Mouse (Mus musculus) CH12.LX (cell line): Measurements from ENCODE around the gene Lrrc75b. TPM values are rescaled to one million over a fixed set of nuclear protein-coding genes. Genes with fewer than 3 reads are reported as not detected.

Experiments
- DNase-seq: peaks from one replicate; pipeline ENCODE4 v3.0.0-alpha.2; 2013; ENCODE audit errors: extremely low read depth
- H3K27ac ChIP-seq: 2 replicates; pipeline ENCODE4 v1.5.1; 2012; ENCODE audit warnings: low read depth, mild to moderate bottlenecking, control low read depth, moderate library complexity; ENCODE audit not compliant: insufficient read depth
- H3K27me3 ChIP-seq: replicated peaks from 2 replicates; pipeline ENCODE3; 2012; ENCODE audit warnings: inconsistent platforms
- H3K36me3 ChIP-seq, 2 experiments: replicated peaks in 1 of 2; 2 replicates each; pipeline versions ENCODE3 to v1.6.1; 2012; ENCODE audit warnings: inconsistent platforms in 1 of 2, low read length in 1 of 2, mild to moderate bottlenecking in 1 of 2, mixed read lengths in 1 of 2, moderate library complexity in 1 of 2; ENCODE audit not compliant: control insufficient read depth in 1 of 2, insufficient read depth in 1 of 2
- H3K4me1 ChIP-seq, 2 experiments: 2 replicates each; pipeline ENCODE4 v1.6.1; 2012; ENCODE audit warnings: inconsistent platforms in 1 of 2, moderate library complexity in 1 of 2; ENCODE audit not compliant: insufficient read depth in 2 of 2, control insufficient read depth in 1 of 2
- H3K4me2 ChIP-seq: 2 replicates; pipeline ENCODE4 v1.6.1; 2012; ENCODE audit warnings: low read depth, mild to moderate bottlenecking, control low read depth; ENCODE audit not compliant: poor library complexity, insufficient read depth, severe bottlenecking
- H3K4me3 ChIP-seq, 3 experiments: fragments of 150-350 bp in 1 of 3; sonication (generic) in 1 of 3; replicated peaks in 1 of 3; 2 replicates each; pipeline versions ENCODE3 to v1.5.1; 2011 to 2012; ENCODE audit warnings: low read depth in 2 of 3, low read length in 2 of 3, mild to moderate bottlenecking in 2 of 3, moderate library complexity in 2 of 3, control low read depth in 1 of 3, improper control_type of control experiment in 1 of 3, inconsistent platforms in 1 of 3, mixed read lengths in 1 of 3; ENCODE audit not compliant: poor library complexity in 1 of 3
- H3K79me2 ChIP-seq: replicated peaks from 2 replicates; pipeline ENCODE4 v1.6.1; 2012; ENCODE audit warnings: mild to moderate bottlenecking, moderate library complexity; ENCODE audit not compliant: control insufficient read depth, poor library complexity, insufficient read depth, severe bottlenecking; ENCODE audit errors: extremely low read depth
- H3K9ac ChIP-seq: 2 replicates; pipeline ENCODE4 v1.6.1; 2012; ENCODE audit warnings: low read depth, mild to moderate bottlenecking, control low read depth, moderate library complexity; ENCODE audit not compliant: insufficient read depth
- H3K9me3 ChIP-seq: replicated peaks from 2 replicates; pipeline ENCODE3; 2012; ENCODE audit warnings: low read length, inconsistent platforms, mixed read lengths
- BHLHE40 ChIP-seq: IDR thresholded peaks from 2 replicates; pipeline ENCODE4 v1.6.1; 2011; ENCODE audit warnings: mild to moderate bottlenecking, low read depth, low read length, improper control_type of control experiment
- CHD1 ChIP-seq: IDR thresholded peaks from 2 replicates; pipeline ENCODE4 v1.6.1; 2012; ENCODE audit warnings: low read depth, low read length, improper control_type of control experiment, inconsistent platforms
- CTCF ChIP-seq, 2 experiments: IDR thresholded peaks in 1 of 2; conservative IDR thresholded peaks in 1 of 2; 2 replicates each; pipeline ENCODE4 v1.5.1; 2011 to 2012; ENCODE audit warnings: low read depth in 2 of 2, low read length in 2 of 2, improper control_type of control experiment in 1 of 2, inconsistent platforms in 1 of 2, mild to moderate bottlenecking in 1 of 2, moderate library complexity in 1 of 2
- E2F4 ChIP-seq: IDR thresholded peaks from 2 replicates; pipeline ENCODE4 v1.6.1; 2011; ENCODE audit warnings: low read depth, low read length, improper control_type of control experiment; ENCODE audit not compliant: insufficient replicate concordance
- EP300 ChIP-seq: IDR thresholded peaks from 2 replicates; pipeline ENCODE4 v1.6.1; 2011; ENCODE audit warnings: low read length, improper control_type of control experiment
- GABPA ChIP-seq: IDR thresholded peaks from 2 replicates; pipeline ENCODE4 v1.6.1; 2012; ENCODE audit warnings: low read depth, low read length, improper control_type of control experiment, inconsistent platforms; ENCODE audit not compliant: insufficient replicate concordance
- HCFC1 ChIP-seq: IDR thresholded peaks from 2 replicates; pipeline ENCODE4 v1.6.1; 2012; ENCODE audit warnings: low read depth, mild to moderate bottlenecking, inconsistent platforms, low read length, improper control_type of control experiment
- JUN ChIP-seq: IDR thresholded peaks from 2 replicates; pipeline ENCODE4 v1.6.1; 2011; ENCODE audit warnings: low read depth, mild to moderate bottlenecking, low read length, improper control_type of control experiment, moderate library complexity; ENCODE audit not compliant: insufficient read depth
- JUND ChIP-seq: conservative IDR thresholded peaks from 2 replicates; pipeline ENCODE4 v1.6.1; 2011; ENCODE audit warnings: low read depth, low read length, improper control_type of control experiment
- KAT2A ChIP-seq: IDR thresholded peaks from 2 replicates; pipeline ENCODE4 v1.6.1; 2012; ENCODE audit warnings: low read length, improper control_type of control experiment, inconsistent platforms; ENCODE audit not compliant: insufficient replicate concordance
- MAX ChIP-seq: IDR thresholded peaks from 2 replicates; pipeline ENCODE4 v1.6.1; 2011; ENCODE audit warnings: low read length, improper control_type of control experiment
- MAZ ChIP-seq: IDR thresholded peaks from 2 replicates; pipeline ENCODE4 v1.6.1; 2012; ENCODE audit warnings: low read depth, mild to moderate bottlenecking, inconsistent platforms, low read length, improper control_type of control experiment, moderate library complexity
- MXI1 ChIP-seq: IDR thresholded peaks from 2 replicates; pipeline ENCODE4 v1.6.1; 2011; ENCODE audit warnings: mild to moderate bottlenecking, low read depth, low read length, improper control_type of control experiment
- PAX5 ChIP-seq: IDR thresholded peaks from 2 replicates; pipeline ENCODE4 v1.6.1; 2012; ENCODE audit warnings: low read length, inconsistent platforms, mixed read lengths
- POLR2A ChIP-seq: IDR thresholded peaks from 2 replicates; pipeline ENCODE4 v1.6.1; 2011; ENCODE audit warnings: low read depth, mild to moderate bottlenecking, improper control_type of control experiment, low read length
- POLR2AphosphoS2 ChIP-seq: IDR thresholded peaks from 2 replicates; pipeline ENCODE4 v1.6.1; 2011; ENCODE audit warnings: low read depth, low read length, improper control_type of control experiment
- RAD21 ChIP-seq: IDR thresholded peaks from 2 replicates; pipeline ENCODE4 v1.6.1; 2011; ENCODE audit warnings: low read depth, mild to moderate bottlenecking, low read length, improper control_type of control experiment, moderate library complexity
- RCOR1 ChIP-seq: conservative IDR thresholded peaks from 2 replicates; pipeline ENCODE4 v1.6.1; 2012; ENCODE audit warnings: low read depth, mild to moderate bottlenecking, inconsistent platforms, low read length, improper control_type of control experiment
- SIN3A ChIP-seq: IDR thresholded peaks from 2 replicates; pipeline ENCODE4 v1.6.1; 2012; ENCODE audit warnings: low read length, improper control_type of control experiment, inconsistent platforms
- SMC3 ChIP-seq: IDR thresholded peaks from 2 replicates; pipeline ENCODE4 v1.6.1; 2011; ENCODE audit warnings: low read depth, low read length, improper control_type of control experiment
- TBP ChIP-seq: conservative IDR thresholded peaks from 2 replicates; pipeline ENCODE4 v1.6.1; 2011; ENCODE audit warnings: low read depth, low read length, improper control_type of control experiment
- UBTF ChIP-seq: IDR thresholded peaks from 2 replicates; pipeline ENCODE4 v1.6.1; 2012; ENCODE audit warnings: low read depth, mild to moderate bottlenecking, inconsistent platforms, low read length, improper control_type of control experiment, moderate library complexity
- USF2 ChIP-seq: conservative IDR thresholded peaks from 2 replicates; pipeline ENCODE4 v1.6.1; 2011; ENCODE audit warnings: low read depth, low read length, improper control_type of control experiment
- ZNF384 ChIP-seq: IDR thresholded peaks from 2 replicates; pipeline ENCODE4 v1.6.1; 2012; ENCODE audit warnings: low read depth, low read length, improper control_type of control experiment, inconsistent platforms
- dilution Hi-C: fragments of 300-500 bp; cut with MboI; formaldehyde crosslinking; loops from 2 replicates; pipeline ENCODE4 v1.14.3; 2020; ENCODE audit warnings: low sequenced_read_pairs; ENCODE audit not compliant: extremely low pct_unique_long_range_greater_than_20kb, extremely low pct_ligation_motif_present
- in situ Hi-C: fragments of 300-500 bp; cut with MboI; formaldehyde crosslinking; loops from 3 replicates; pipeline ENCODE4 v1.14.3; 2019; ENCODE audit warnings: low sequenced_read_pairs, low pct_ligation_motif_present, low pct_unique_long_range_greater_than_20kb, mixed read lengths
- polyA plus RNA-seq: library from polyadenylated mRNA; unstranded; fragments of >175 nt; gene quantifications from 2 replicates; pipeline ENCODE4 v1.2.1, GENCODE M21; 2012; ENCODE audit warnings: low read depth; ENCODE audit not compliant: insufficient read length
- total RNA-seq, 2 experiments: library from RNA; depleted of rRNA; stranded (reverse); fragments of 300-350 nt in 1 of 2; fragments of >200 nt in 1 of 2; gene quantifications; 2 replicates each; pipeline ENCODE4 v1.2.3; 2012 to 2014

Lrrc75b gene
- total and polyA plus RNA-seq, 3 experiments: not detected

DNA sequence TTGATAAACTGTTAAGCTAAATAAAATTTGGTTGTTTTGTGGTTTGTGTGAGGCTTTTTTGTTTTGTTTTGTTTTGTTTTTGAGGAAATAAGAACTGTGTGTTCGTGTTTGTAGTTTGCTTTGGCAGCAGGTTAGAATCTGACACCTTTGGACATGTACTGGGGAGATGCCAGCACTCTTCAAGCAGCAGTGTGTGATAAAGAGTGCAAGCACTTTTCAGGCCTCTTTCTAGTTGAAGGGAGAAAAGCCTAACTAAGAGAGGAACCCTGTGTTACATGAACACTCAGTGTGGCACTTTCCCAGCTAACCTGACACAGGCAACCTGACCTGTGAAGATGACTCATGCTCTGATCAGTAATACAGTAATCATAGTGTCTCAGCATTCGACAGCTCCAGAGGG lies 24.7 kb downstream of the Lrrc75b start:
- Histone ChIP-seq H3K4me2 (no peak overlapping the region), H3K27ac (no peak overlapping the region), H3K9ac (no peak overlapping the region), H3K27me3 (no peaks in the 10 kb centered on the region), H3K36me3 (peaks cover 42 to 60% of the 10 kb centered on the region in 2 experiments), H3K4me1 (peaks cover 5 to 14% of the 10 kb centered on the region in 2 experiments), H3K4me3 (no peak overlapping the region), H3K9me3 (no peaks in the 10 kb centered on the region), H3K79me2 (peaks cover 12% of the 10 kb centered on the region)
- dilution Hi-C loops: no loop called here
- in situ Hi-C loops: no loop called here
- DNase-seq: no peak
- TF ChIP-seq TBP: no peak
- TF ChIP-seq RCOR1: no peak
- TF ChIP-seq UBTF: no peak
- TF ChIP-seq JUN: no peak

DNA sequence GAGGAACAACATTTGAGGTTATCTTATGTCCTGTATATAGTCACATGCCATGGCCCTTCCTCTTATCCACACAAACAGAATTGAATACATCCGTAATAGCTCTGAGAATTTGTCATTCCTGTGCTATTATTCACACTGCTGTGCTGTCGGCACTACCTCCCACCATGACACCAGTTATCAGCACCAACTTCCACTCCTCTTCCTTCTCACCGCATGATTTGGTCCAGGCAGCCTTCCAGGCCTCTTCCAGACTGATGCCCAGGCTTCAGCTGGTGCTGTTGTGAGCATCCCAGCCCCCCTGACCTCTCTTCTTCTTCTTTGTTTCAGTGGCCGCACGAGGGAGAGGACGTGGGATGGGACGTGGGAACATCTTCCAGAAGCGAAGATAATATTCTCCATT lies 25.2 kb downstream of the Lrrc75b start:
- Histone ChIP-seq H3K4me3 (no peak overlapping the region), H3K9me3 (no peaks in the 10 kb centered on the region), H3K4me2 (no peak overlapping the region), H3K9ac (no peak overlapping the region), H3K27me3 (no peaks in the 10 kb centered on the region), H3K27ac (no peak overlapping the region), H3K79me2 (peaks cover 12% of the 10 kb centered on the region)
- no peak for DNase-seq
- dilution Hi-C loops: no loop called here
- TF ChIP-seq CHD1 (no peak), MXI1 (no peak), MAZ (no peak), RCOR1 (no peak), USF2 (no peak), UBTF (no peak), POLR2A (no peak), RAD21 (no peak), EP300 (no peak)
- TF ChIP-seq, all 38 proteins: peak for 0
- Histone ChIP-seq H3K36me3 (peaks cover 42 to 63% of the 10 kb centered on the region in 2 experiments), H3K4me1 (peaks cover 10 to 19% of the 10 kb centered on the region in 2 experiments)
- in situ Hi-C loops: no loop called here

DNA sequence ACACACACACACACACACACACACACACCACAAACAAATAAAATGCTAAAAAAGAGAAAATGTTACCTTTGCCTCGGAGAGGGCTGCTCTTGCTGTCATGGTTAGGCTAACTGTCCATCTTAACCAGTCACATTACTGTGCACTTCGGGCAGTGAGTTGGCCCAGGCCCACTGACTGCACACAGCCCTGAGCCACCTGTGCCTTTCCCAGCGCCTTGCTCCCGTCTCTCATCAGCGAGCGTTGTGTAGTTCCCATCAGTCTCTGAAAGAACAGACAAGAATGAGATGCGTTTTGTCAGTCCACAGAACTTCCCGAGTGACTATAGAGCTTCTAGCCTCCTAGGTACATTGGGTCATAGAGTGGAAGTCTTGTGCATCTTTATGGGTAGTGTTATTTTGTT lies 25.9 kb downstream of the Lrrc75b start:
- no peak overlapping the region for H3K9ac ChIP-seq
- in situ Hi-C loops: no loop called here
- H3K4me2 ChIP-seq: no peak overlapping the region
- H3K27ac ChIP-seq: no peak overlapping the region
- dilution Hi-C loops: no loop called here
- H3K36me3 ChIP-seq: peaks cover 42 to 68% of the 10 kb centered on the region in 2 experiments
- no peaks in the 10 kb centered on the region for H3K27me3 ChIP-seq
- no peaks in the 10 kb centered on the region for H3K9me3 ChIP-seq
- peaks cover 14% of the 10 kb centered on the region for H3K79me2 ChIP-seq
- TF ChIP-seq GABPA: no peak
- TF ChIP-seq PAX5: no peak
- TF ChIP-seq E2F4: no peak
- no peak for TF ChIP-seq POLR2AphosphoS2
- no peak for TF ChIP-seq KAT2A
- no peak for TF ChIP-seq MAZ
- no peak for TF ChIP-seq CTCF (conservative IDR thresholded peaks at IDR 0.05 in 1 of 2, IDR thresholded peaks at IDR 0.05 in 1 of 2; ENCODE audit: low read depth in 2 of 2, low read length in 2 of 2)
- no peak for TF ChIP-seq BHLHE40
- no peak for TF ChIP-seq JUND
- TF ChIP-seq SIN3A: no peak
- TF ChIP-seq RAD21: no peak
- no peak for TF ChIP-seq RCOR1
- TF ChIP-seq MAX: no peak
- no peak for TF ChIP-seq SMC3
- TF ChIP-seq HCFC1: no peak
- no peak for TF ChIP-seq UBTF
- no peak for TF ChIP-seq ZNF384
- TF ChIP-seq MXI1: no peak
- TF ChIP-seq, all 38 proteins: peak for 0
- no peak overlapping the region for H3K4me3 ChIP-seq
- no peak for DNase-seq
- H3K4me1 ChIP-seq: peaks cover 11 to 24% of the 10 kb centered on the region in 2 experiments
